Mouse (Mus musculus): ENCODE data around the gene Myg1. TPM values are rescaled to one million over a fixed set of nuclear protein-coding genes. Genes with fewer than 3 reads are reported as not detected.
"Not testable (repeated sequence)": the region's sequence is repeated elsewhere in the genome, so short reads cannot be mapped to it uniquely, and the experiment has no call there.

Gene Myg1
- polyA plus RNA-seq, 2 experiments = 32.5 to 43.2 TPM

GRCm38 (mm10) chr15:102326892-102327291 lies 4.6 kb upstream of the Myg1 start:
- WGBS (ENCODE audit: insufficient replicate concordance) = 44% methylated on average over 8 of the region's 8 CpGs
- no peak overlapping the region for H3K27ac ChIP-seq

GRCm38 (mm10) chr15:102335254-102335653 lies 3.7 kb downstream of the Myg1 start:
- peaks cover 8 to 14% of the 10 kb centered on the region in 2 experiments for H3K4me1 ChIP-seq (replicated peaks; ENCODE audit: control insufficient read depth in 2 of 2, insufficient read depth in 2 of 2, low read length in 1 of 2)
- no peak for DNase-seq (ENCODE audit: low read depth in 3 of 3, low spot score in 3 of 3)
- TF ChIP-seq CTCF (IDR thresholded peaks at IDR 0.05; ENCODE audit: low read depth) = no peak
- no peak for TF ChIP-seq EP300 (IDR thresholded peaks at IDR 0.05; ENCODE audit: low read depth)
- ATAC-seq (ENCODE audit: insufficient read depth) = no peak
- H3K4me3 ChIP-seq (ENCODE audit: insufficient read depth in 1 of 2, low read depth in 2 of 2, low read length in 2 of 2) = no peak overlapping the region
- H3K4me2 ChIP-seq (ENCODE audit: low read depth) = no peak overlapping the region
- no peak overlapping the region for H3K9ac ChIP-seq (replicated peaks)
- no peak overlapping the region for H3K27ac ChIP-seq
- peaks cover 49% of the 10 kb centered on the region for H3K36me3 ChIP-seq (replicated peaks; ENCODE audit: control insufficient read depth, insufficient read depth, low read depth)
- 83% methylated on average over 8 of the region's 8 CpGs for WGBS (ENCODE audit: insufficient replicate concordance)
- H3K9me3 ChIP-seq (ENCODE audit: control insufficient read depth, low read length) = no peaks in the 10 kb centered on the region
- no peaks in the 10 kb centered on the region for H3K27me3 ChIP-seq (ENCODE audit: control insufficient read depth, insufficient read depth, low read length)

More at GRCm38 (mm10) chr15:102326892-102327291, 4.6 kb upstream of the Myg1 start:
- H3K36me3 ChIP-seq (replicated peaks; ENCODE audit: control insufficient read depth, insufficient read depth, low read depth) = peaks cover 19% of the 10 kb centered on the region
- peak overlapping the region; percentile 79 for H3K4me2 ChIP-seq (ENCODE audit: low read depth)
- TF ChIP-seq CTCF (IDR thresholded peaks at IDR 0.05; ENCODE audit: low read depth) = no peak
- no peak for TF ChIP-seq EP300 (IDR thresholded peaks at IDR 0.05; ENCODE audit: low read depth)
- H3K4me1 ChIP-seq (replicated peaks; ENCODE audit: control insufficient read depth in 2 of 2, insufficient read depth in 2 of 2, low read length in 1 of 2) = peaks cover 3 to 9% of the 10 kb centered on the region in 2 experiments; a peak in 3 of 4 replicates
- H3K9me3 ChIP-seq (ENCODE audit: control insufficient read depth, low read length) = no peaks in the 10 kb centered on the region
- DNase-seq (ENCODE audit: low read depth in 3 of 3, low spot score in 3 of 3) (no peak), ATAC-seq (ENCODE audit: insufficient read depth) (no peak)
- H3K27me3 ChIP-seq (ENCODE audit: control insufficient read depth, insufficient read depth, low read length) = no peaks in the 10 kb centered on the region
- H3K9ac ChIP-seq (replicated peaks) = peak overlapping the region; percentile 92
- H3K4me3 ChIP-seq (ENCODE audit: insufficient read depth in 1 of 2, low read depth in 2 of 2, low read length in 2 of 2) = peak overlapping the region; percentile 97 to 99

- H3K9me3 ChIP-seq (ENCODE audit: control insufficient read depth, low read length); DNase-seq (ENCODE audit: low read depth in 3 of 3, low spot score in 3 of 3); ATAC-seq (ENCODE audit: insufficient read depth); H3K9ac ChIP-seq (replicated peaks); H3K27me3 ChIP-seq (ENCODE audit: control insufficient read depth, insufficient read depth, low read length); H3K27ac ChIP-seq; H3K4me3 ChIP-seq (ENCODE audit: insufficient read depth in 1 of 2, low read depth in 2 of 2, low read length in 2 of 2); H3K4me2 ChIP-seq (ENCODE audit: low read depth): not testable (repeated sequence)
- 79% methylated on average over 5 of the region's 5 CpGs for WGBS (ENCODE audit: insufficient replicate concordance)
- peak; percentile 50 for TF ChIP-seq CTCF (IDR thresholded peaks at IDR 0.05; ENCODE audit: low read depth)
- Histone ChIP-seq H3K4me1 (replicated peaks; ENCODE audit: control insufficient read depth in 2 of 2, insufficient read depth in 2 of 2, low read length in 1 of 2) (peaks cover 8 to 14% of the 10 kb centered on the region in 2 experiments), H3K36me3 (replicated peaks; ENCODE audit: control insufficient read depth, insufficient read depth, low read depth) (peaks cover 51% of the 10 kb centered on the region)
Measured at GRCm38 (mm10) chr15:102335925-102336324, 4.4 kb downstream of the Myg1 start.

- Histone ChIP-seq H3K9ac (replicated peaks) (no peak overlapping the region), H3K27me3 (ENCODE audit: control insufficient read depth, insufficient read depth, low read length) (no peaks in the 10 kb centered on the region), H3K4me1 (replicated peaks; ENCODE audit: control insufficient read depth in 2 of 2, insufficient read depth in 2 of 2, low read length in 1 of 2) (peaks cover 8 to 11% of the 10 kb centered on the region in 2 experiments), H3K4me2 (ENCODE audit: low read depth) (no peak overlapping the region), H3K27ac (no peak overlapping the region), H3K4me3 (ENCODE audit: insufficient read depth in 1 of 2, low read depth in 2 of 2, low read length in 2 of 2) (no peak overlapping the region), H3K9me3 (ENCODE audit: control insufficient read depth, low read length) (no peaks in the 10 kb centered on the region), H3K36me3 (replicated peaks; ENCODE audit: control insufficient read depth, insufficient read depth, low read depth) (peaks cover 51% of the 10 kb centered on the region)
- ATAC-seq (ENCODE audit: insufficient read depth) (no peak), DNase-seq (ENCODE audit: low read depth in 3 of 3, low spot score in 3 of 3) (no peak)
- no peak for TF ChIP-seq EP300 (IDR thresholded peaks at IDR 0.05; ENCODE audit: low read depth)
- TF ChIP-seq CTCF (IDR thresholded peaks at IDR 0.05; ENCODE audit: low read depth) = no peak
- WGBS (ENCODE audit: insufficient replicate concordance) = 70% methylated on average over 4 of the region's 4 CpGs
Measured at GRCm38 (mm10) chr15:102336946-102337345, 5.4 kb downstream of the Myg1 start.

- H3K36me3 ChIP-seq (replicated peaks; ENCODE audit: control insufficient read depth, insufficient read depth, low read depth) = peaks cover 40% of the 10 kb centered on the region
- no peaks in the 10 kb centered on the region for H3K27me3 ChIP-seq (ENCODE audit: control insufficient read depth, insufficient read depth, low read length)
- ATAC-seq (ENCODE audit: insufficient read depth) (no peak), DNase-seq (ENCODE audit: low read depth in 3 of 3, low spot score in 3 of 3) (no peak)
- 67% methylated on average over 5 of the region's 5 CpGs for whole genome bisulfite sequencing (ENCODE audit: insufficient replicate concordance)
- H3K4me2 ChIP-seq (ENCODE audit: low read depth) = no peak overlapping the region
- H3K4me3 ChIP-seq (ENCODE audit: insufficient read depth in 1 of 2, low read depth in 2 of 2, low read length in 2 of 2) = no peak overlapping the region
- no peaks in the 10 kb centered on the region for H3K4me1 ChIP-seq (replicated peaks; ENCODE audit: control insufficient read depth in 2 of 2, insufficient read depth in 2 of 2, low read length in 1 of 2)
- H3K9me3 ChIP-seq (ENCODE audit: control insufficient read depth, low read length) = no peaks in the 10 kb centered on the region
- no peak overlapping the region for H3K27ac ChIP-seq
- TF ChIP-seq EP300 (IDR thresholded peaks at IDR 0.05; ENCODE audit: low read depth) = no peak
- no peak for TF ChIP-seq CTCF (IDR thresholded peaks at IDR 0.05; ENCODE audit: low read depth)
- no peak overlapping the region for H3K9ac ChIP-seq (replicated peaks)
Measured at GRCm38 (mm10) chr15:102339612-102340011, 8.1 kb downstream of the Myg1 start.

Measured in liver, embryonic 14.5 days (tissue).